Mouse (Mus musculus) heart, postnatal 0 days (tissue): Measurements from ENCODE around the gene Mthfr.

ENCODE experiments used
- CTCF ChIP-seq: IDR thresholded peaks from 2 replicates; pipeline ENCODE4 v1.5.1; 2016; ENCODE audit warnings: antibody characterized with exemption, control low read depth, low read depth
- EP300 ChIP-seq: IDR thresholded peaks from 2 replicates; pipeline ENCODE4 v1.6.1; 2016; ENCODE audit warnings: antibody characterized with exemption, low read depth

DNA sequence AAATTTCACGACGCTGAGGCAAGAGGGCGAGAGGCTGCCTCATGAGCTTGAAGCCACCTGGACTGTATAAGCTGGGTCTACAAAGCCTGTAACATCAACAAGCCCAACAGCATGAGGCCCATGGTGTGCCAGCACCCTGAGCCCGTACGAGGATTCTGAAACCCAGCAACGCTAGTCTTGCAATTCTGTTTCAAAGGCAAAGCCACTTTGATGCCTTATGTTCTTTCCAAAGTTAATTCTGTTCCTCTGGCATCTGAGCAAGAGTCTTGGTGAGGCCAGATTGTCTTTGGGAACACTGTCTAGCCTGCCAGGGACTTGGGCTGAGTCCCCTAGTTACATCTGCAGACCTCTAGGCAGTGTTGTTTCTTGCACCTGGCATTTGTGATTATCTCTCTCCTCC lies 20.1 kb downstream of the Mthfr start:
- TF ChIP-seq CTCF (no peak), EP300 (no peak)
